Mouse (Mus musculus): ENCODE measurements around the gene Adora3. TPM values are rescaled to one million over a fixed set of nuclear protein-coding genes. Genes with fewer than 3 reads are reported as not detected.

Gene Adora3
- polyA plus RNA-seq, 1 experiment from 2014 or later = 4.1 TPM

- WGBS = 64% methylated on average over 19 of the region's 19 CpGs
- Histone ChIP-seq H3K9ac (no peak overlapping the region), H3K4me2 (replicated peaks) (no peak overlapping the region), H3K4me1 (peaks cover 17% of the 10 kb centered on the region), H3K27me3 (no peaks in the 10 kb centered on the region), H3K36me3 (no peaks in the 10 kb centered on the region), H3K4me3 (replicated peaks) (no peak overlapping the region), H3K9me3 (replicated peaks) (no peaks in the 10 kb centered on the region), H3K27ac (replicated peaks) (no peak overlapping the region)
- ATAC-seq (ENCODE audit: insufficient number of reproducible peaks, low FRiP score, low TSS enrichment, low read depth) = no peak
These were observed 22.2 kb downstream of the Adora3 start for GRCm38 (mm10) chr3:105892572-105893495.

- Histone ChIP-seq H3K9ac (no peak overlapping the region), H3K27me3 (no peaks in the 10 kb centered on the region), H3K4me1 (peaks cover 17% of the 10 kb centered on the region), H3K9me3 (replicated peaks) (no peaks in the 10 kb centered on the region), H3K4me2 (replicated peaks) (no peak overlapping the region), H3K27ac (replicated peaks) (0 out of 2 replicates have a peak overlapping the region, but pooled peaks have one; percentile 34), H3K4me3 (replicated peaks) (no peak overlapping the region), H3K36me3 (no peaks in the 10 kb centered on the region)
- 29% methylated on average over 6 of the region's 6 CpGs for WGBS
- no peak for ATAC-seq (ENCODE audit: insufficient number of reproducible peaks, low FRiP score, low TSS enrichment, low read depth)
These were observed 23.3 kb downstream of the Adora3 start for GRCm38 (mm10) chr3:105893941-105894391.

- 70% methylated on average over 23 of the region's 23 CpGs for WGBS
- Histone ChIP-seq H3K36me3 (no peaks in the 10 kb centered on the region), H3K4me2 (replicated peaks) (no peak overlapping the region), H3K4me1 (peaks cover 21% of the 10 kb centered on the region), H3K27me3 (no peaks in the 10 kb centered on the region), H3K27ac (replicated peaks) (peak overlapping the region; percentile 34; the same call in 1 of the 2 replicates), H3K4me3 (replicated peaks) (no peak overlapping the region), H3K9me3 (replicated peaks) (no peaks in the 10 kb centered on the region), H3K9ac (no peak overlapping the region)
- peak; percentile 30; the same call in 1 of the 2 replicates for ATAC-seq (ENCODE audit: insufficient number of reproducible peaks, low FRiP score, low TSS enrichment, low read depth)
These were observed 24.2 kb downstream of the Adora3 start for GRCm38 (mm10) chr3:105894601-105895592.

- no peak overlapping the region for H3K4me3 ChIP-seq (replicated peaks)
- no peaks in the 10 kb centered on the region for H3K9me3 ChIP-seq (replicated peaks)
- H3K9ac ChIP-seq = no peak overlapping the region
- ATAC-seq (ENCODE audit: insufficient number of reproducible peaks, low FRiP score, low TSS enrichment, low read depth) = no peak
- H3K27me3 ChIP-seq = no peaks in the 10 kb centered on the region
- no peaks in the 10 kb centered on the region for H3K36me3 ChIP-seq
- no peak overlapping the region for H3K27ac ChIP-seq (replicated peaks)
- WGBS = 71% methylated on average over 3 of the region's 3 CpGs
- H3K4me1 ChIP-seq = peaks cover 21% of the 10 kb centered on the region
- no peak overlapping the region for H3K4me2 ChIP-seq (replicated peaks)
These were observed 26.2 kb downstream of the Adora3 start for GRCm38 (mm10) chr3:105896811-105897210.

- no peaks in the 10 kb centered on the region for H3K9me3 ChIP-seq (replicated peaks)
These were observed 27.7 kb downstream of the Adora3 start for GRCm38 (mm10) chr3:105898325-105898724.

GRCm38 (mm10) chr3:105898861-105899260 is 28.2 kb downstream of the Adora3 start:
- Histone ChIP-seq H3K4me1 (peaks cover 19% of the 10 kb centered on the region), H3K27me3 (no peaks in the 10 kb centered on the region), H3K4me2 (replicated peaks) (no peak overlapping the region), H3K9me3 (replicated peaks) (no peaks in the 10 kb centered on the region), H3K9ac (no peak overlapping the region), H3K36me3 (no peaks in the 10 kb centered on the region), H3K4me3 (replicated peaks) (no peak overlapping the region), H3K27ac (replicated peaks) (no peak overlapping the region)
- 88% methylated on average over 11 of the region's 11 CpGs for WGBS
- no peak for ATAC-seq (ENCODE audit: insufficient number of reproducible peaks, low FRiP score, low TSS enrichment, low read depth)

More at GRCm38 (mm10) chr3:105898325-105898724, 27.7 kb downstream of the Adora3 start:
- H3K4me1 ChIP-seq = peaks cover 21% of the 10 kb centered on the region
- H3K36me3 ChIP-seq = no peaks in the 10 kb centered on the region
- no peak overlapping the region for H3K27ac ChIP-seq (replicated peaks)
- WGBS = 47% methylated on average over 2 of the region's 2 CpGs
- no peak overlapping the region for H3K4me2 ChIP-seq (replicated peaks)
- no peak overlapping the region for H3K9ac ChIP-seq
- no peak for ATAC-seq (ENCODE audit: insufficient number of reproducible peaks, low FRiP score, low TSS enrichment, low read depth)
- no peak overlapping the region for H3K4me3 ChIP-seq (replicated peaks)
- H3K27me3 ChIP-seq = no peaks in the 10 kb centered on the region

GRCm38 (mm10) chr3:105899394-105900147 is 28.9 kb downstream of the Adora3 start:
- H3K4me2 ChIP-seq (replicated peaks) = no peak overlapping the region
- no peak overlapping the region for H3K4me3 ChIP-seq (replicated peaks)
- peaks cover 11% of the 10 kb centered on the region for H3K4me1 ChIP-seq
- no peaks in the 10 kb centered on the region for H3K27me3 ChIP-seq
- no peak overlapping the region for H3K9ac ChIP-seq
- H3K36me3 ChIP-seq = no peaks in the 10 kb centered on the region
- ATAC-seq (ENCODE audit: insufficient number of reproducible peaks, low FRiP score, low TSS enrichment, low read depth) = no peak
- 42% methylated on average over 8 of the region's 8 CpGs for whole genome bisulfite sequencing
- no peak overlapping the region for H3K27ac ChIP-seq (replicated peaks)
- no peaks in the 10 kb centered on the region for H3K9me3 ChIP-seq (replicated peaks)

GRCm38 (mm10) chr3:105900266-105900665 is 29.6 kb downstream of the Adora3 start:
- 70% methylated on average over 6 of the region's 6 CpGs for WGBS
- no peak overlapping the region for H3K9ac ChIP-seq
- no peak for ATAC-seq (ENCODE audit: insufficient number of reproducible peaks, low FRiP score, low TSS enrichment, low read depth)
- no peak overlapping the region for H3K27ac ChIP-seq (replicated peaks)
- no peaks in the 10 kb centered on the region for H3K9me3 ChIP-seq (replicated peaks)
- H3K4me3 ChIP-seq (replicated peaks) = no peak overlapping the region
- H3K27me3 ChIP-seq = no peaks in the 10 kb centered on the region
- H3K4me1 ChIP-seq = peaks cover 5% of the 10 kb centered on the region; the same call in 1 of the 2 replicates
- H3K4me2 ChIP-seq (replicated peaks) = no peak overlapping the region
- no peaks in the 10 kb centered on the region for H3K36me3 ChIP-seq

GRCm38 (mm10) chr3:105900716-105901115 is 30.1 kb downstream of the Adora3 start:
- Histone ChIP-seq H3K4me3 (replicated peaks) (no peak overlapping the region), H3K9ac (no peak overlapping the region), H3K27me3 (no peaks in the 10 kb centered on the region), H3K36me3 (no peaks in the 10 kb centered on the region), H3K9me3 (replicated peaks) (no peaks in the 10 kb centered on the region), H3K27ac (replicated peaks) (no peak overlapping the region), H3K4me2 (replicated peaks) (no peak overlapping the region), H3K4me1 (peaks cover 4% of the 10 kb centered on the region; the same call in 1 of the 2 replicates)
- 71% methylated on average over 3 of the region's 3 CpGs for WGBS
- ATAC-seq (ENCODE audit: insufficient number of reproducible peaks, low FRiP score, low TSS enrichment, low read depth) = no peak

GRCm38 (mm10) chr3:105901468-105901867 is 30.8 kb downstream of the Adora3 start:
- ATAC-seq (ENCODE audit: insufficient number of reproducible peaks, low FRiP score, low TSS enrichment, low read depth) = no peak
- Histone ChIP-seq H3K9ac (no peak overlapping the region), H3K9me3 (replicated peaks) (no peaks in the 10 kb centered on the region), H3K36me3 (no peaks in the 10 kb centered on the region), H3K27me3 (no peaks in the 10 kb centered on the region), H3K27ac (replicated peaks) (no peak overlapping the region), H3K4me2 (replicated peaks) (no peak overlapping the region), H3K4me1 (peaks cover 4% of the 10 kb centered on the region; the same call in 1 of the 2 replicates), H3K4me3 (replicated peaks) (no peak overlapping the region)
- 75% methylated on average over 4 of the region's 4 CpGs for WGBS

Measured in embryonic facial prominence, embryonic 15.5 days (tissue).